ENCODE assay signal across 24 mouse cellular contexts in genomic region chr5:142778871-142779270, GRCm38 (mm10). TPM values are rescaled to one million over a fixed set of nuclear protein-coding genes. Genes with fewer than 3 reads are reported as not detected.
DNase-seq lines count a peak whose midpoint lies in the region; ATAC-seq and TF ChIP-seq lines count a peak whose summit lies in the region.
"Had no signal": no experiment of that assay in that cellular context is flagged by ENCODE, and none has a peak within 500 bp of the region (broad histone marks: within the 10 kb centered on the region; RNA-seq: fewer than 3 reads in every experiment).

No protein-coding gene starts in this region.

- peak overlapping the region; percentile 48; the same call in 1 of the 2 replicates for H3K27ac ChIP-seq in hindbrain, embryonic 15.5 days (replicated peaks)
- no peak overlapping the region for H3K27ac ChIP-seq in hindbrain, embryonic 12.5 days
- H3K27ac ChIP-seq in midbrain, postnatal 0 days (ENCODE audit: low read depth, low read length), result peak overlapping the region; percentile 9; the same call in 1 of the 2 replicates
- H3K27ac ChIP-seq in midbrain, embryonic 11.5 days (ENCODE audit: low read depth, low read length), result no peak overlapping the region
- H3K27ac ChIP-seq: intestine, embryonic 15.5 days; liver, embryonic 12.5 days; stomach, postnatal 0 days had no signal

- peaks cover 50% of the 10 kb centered on the region for H3K4me1 ChIP-seq in hindbrain, embryonic 15.5 days (replicated peaks)
- H3K4me1 ChIP-seq in hindbrain, embryonic 12.5 days, result peaks cover 39% of the 10 kb centered on the region
- H3K4me1 ChIP-seq in midbrain, postnatal 0 days (ENCODE audit: insufficient read depth, low read length), result peaks cover 3% of the 10 kb centered on the region
- peaks cover 7% of the 10 kb centered on the region for H3K4me1 ChIP-seq in midbrain, embryonic 11.5 days (ENCODE audit: control insufficient read depth, insufficient read depth, low read length)

- no peak overlapping the region for H3K4me2 ChIP-seq in hindbrain, embryonic 15.5 days
- no peak overlapping the region for H3K4me2 ChIP-seq in hindbrain, embryonic 12.5 days (replicated peaks)
- no peak overlapping the region for H3K4me2 ChIP-seq in midbrain, postnatal 0 days (ENCODE audit: low read depth, low read length, poor library complexity, severe bottlenecking)
- H3K4me2 ChIP-seq in midbrain, embryonic 11.5 days, result no peak overlapping the region
- H3K4me2 ChIP-seq: heart, embryonic 11.5 days; intestine, embryonic 15.5 days; liver, embryonic 12.5 days had no signal

- ATAC-seq in hindbrain, embryonic 15.5 days (ENCODE audit: low FRiP score, low read depth), result no peak
- ATAC-seq in hindbrain, embryonic 12.5 days (ENCODE audit: low FRiP score), result no peak
- ATAC-seq in midbrain, postnatal 0 days (ENCODE audit: low FRiP score), result no peak
- no peak for ATAC-seq in midbrain, embryonic 11.5 days (ENCODE audit: low FRiP score)
- ATAC-seq: intestine, embryonic 15.5 days; liver, embryonic 12.5 days; liver, postnatal 0 days; midbrain, embryonic 16.5 days had no signal

- no peak for TF ChIP-seq CTCF in midbrain, postnatal 0 days (IDR thresholded peaks at IDR 0.05)

- WGBS in hindbrain, embryonic 15.5 days, result 67% methylated on average over 6 of the region's 6 CpGs
- 82% methylated on average over 6 of the region's 6 CpGs for WGBS in hindbrain, embryonic 12.5 days
- 77% methylated on average over 6 of the region's 6 CpGs for WGBS in midbrain, postnatal 0 days
- WGBS in midbrain, embryonic 11.5 days, result 81% methylated on average over 6 of the region's 6 CpGs

- peaks cover 23% of the 10 kb centered on the region for H3K36me3 ChIP-seq in hindbrain, embryonic 15.5 days
- peaks cover 83% of the 10 kb centered on the region for H3K36me3 ChIP-seq in hindbrain, embryonic 12.5 days
- peaks cover 26% of the 10 kb centered on the region for H3K36me3 ChIP-seq in midbrain, postnatal 0 days (ENCODE audit: insufficient read depth, low read length)
- H3K36me3 ChIP-seq in midbrain, embryonic 11.5 days (ENCODE audit: control insufficient read depth, insufficient read depth, low read length), result peaks cover 25% of the 10 kb centered on the region

- H3K4me3 ChIP-seq in hindbrain, embryonic 15.5 days, result no peak overlapping the region
- no peak overlapping the region for H3K4me3 ChIP-seq in hindbrain, embryonic 12.5 days
- H3K4me3 ChIP-seq in midbrain, postnatal 0 days (ENCODE audit: low read depth, low read length), result no peak overlapping the region
- H3K4me3 ChIP-seq in midbrain, embryonic 11.5 days (ENCODE audit: low read depth, low read length), result no peak overlapping the region
- H3K4me3 ChIP-seq: intestine, embryonic 15.5 days; layer of hippocampus, adult 2 months; liver, embryonic 12.5 days had no signal

- H3K27me3 ChIP-seq in hindbrain, embryonic 15.5 days, result no peaks in the 10 kb centered on the region
- H3K27me3 ChIP-seq in hindbrain, embryonic 12.5 days, result no peaks in the 10 kb centered on the region
- H3K27me3 ChIP-seq in midbrain, postnatal 0 days (ENCODE audit: insufficient read depth, low read length), result no peaks in the 10 kb centered on the region
- H3K27me3 ChIP-seq in midbrain, embryonic 11.5 days (ENCODE audit: control insufficient read depth, insufficient read depth, low read length), result no peaks in the 10 kb centered on the region
- H3K27me3 ChIP-seq: intestine, embryonic 15.5 days; liver, embryonic 12.5 days had no signal

- no peaks in the 10 kb centered on the region for H3K9me3 ChIP-seq in hindbrain, embryonic 15.5 days
- no peaks in the 10 kb centered on the region for H3K9me3 ChIP-seq in hindbrain, embryonic 12.5 days (replicated peaks)
- H3K9me3 ChIP-seq in midbrain, postnatal 0 days (ENCODE audit: low read length), result no peaks in the 10 kb centered on the region
- no peaks in the 10 kb centered on the region for H3K9me3 ChIP-seq in midbrain, embryonic 11.5 days (ENCODE audit: control insufficient read depth, low read length)
- H3K9me3 ChIP-seq: intestine, embryonic 15.5 days; liver, embryonic 12.5 days had no signal

- no peak for DNase-seq in midbrain, postnatal 0 days (ENCODE audit: low spot score)
- no peak for DNase-seq in midbrain, embryonic 11.5 days (ENCODE audit: low spot score, missing footprints)
- peak; percentile 54 for DNase-seq in fat pad, adult 2 months (ENCODE audit: extremely low read depth, low read depth, low spot score)
- peak; percentile 23 for DNase-seq in telencephalon, adult 2 months (ENCODE audit: low read depth, low spot score)
- DNase-seq: B cell, adult 2 months; cerebellum, adult 2 months; cerebellum, postnatal 14 days; gastrocnemius, postnatal 25 days; kidney, adult 2 months; kidney, postnatal 36 days; layer of hippocampus, postnatal 36 days; left cerebral cortex, postnatal 4 days; liver, postnatal 0 days; lung, postnatal 36 days; right cerebral cortex, postnatal 4 days; thymus, adult 2 months had no signal

- H3K9ac ChIP-seq in hindbrain, embryonic 15.5 days, result no peak overlapping the region
- no peak overlapping the region for H3K9ac ChIP-seq in hindbrain, embryonic 12.5 days
- H3K9ac ChIP-seq in midbrain, postnatal 0 days (replicated peaks; ENCODE audit: low read length, poor library complexity, severe bottlenecking), result no peak overlapping the region
- H3K9ac ChIP-seq in midbrain, embryonic 11.5 days (ENCODE audit: low read length), result no peak overlapping the region
- H3K9ac ChIP-seq: intestine, embryonic 15.5 days; liver, embryonic 12.5 days; liver, postnatal 0 days had no signal

RNA-seq across cellular contexts. Expression of gene Tnrc18, which starts 38.6 kb away (rescaled TPM):
- polyA plus RNA-seq in hindbrain, embryonic 15.5 days (2015; fragmentation: Nextera tagmentation; extraction: Ambion mirVana), result 32.7 and 33.8 TPM in 2 replicates
- polyA plus RNA-seq in hindbrain, embryonic 12.5 days (2016; fragmentation: Nextera tagmentation; extraction: Ambion mirVana), result 72.8 and 73.7 TPM in 2 replicates
- 114 and 142 TPM in 2 replicates for total RNA-seq in midbrain, postnatal 0 days (2014; rRNA removed)
- polyA plus RNA-seq in midbrain, postnatal 0 days (2015; fragmentation: Nextera tagmentation; extraction: Ambion mirVana), result 17.4 and 19.4 TPM in 2 replicates
- polyA plus RNA-seq in midbrain, embryonic 11.5 days (2014; fragmentation: Nextera tagmentation; extraction: Ambion mirVana), result 26.9 and 27.4 TPM in 2 replicates

Comparison
In these comparisons a context has a peak if more than half of its experiments do, and no peak if none do; other contexts are left out.
1. H3K27ac ChIP-seq: peak in hindbrain, embryonic 15.5 days (single experiment) and midbrain, postnatal 0 days (single experiment); none in hindbrain, embryonic 12.5 days (single experiment) and midbrain, embryonic 11.5 days (single experiment).
2. DNase-seq: peak in fat pad, adult 2 months (single experiment) and telencephalon, adult 2 months (single experiment); none in midbrain, postnatal 0 days (single experiment) and midbrain, embryonic 11.5 days (single experiment).